Mouse (Mus musculus) heart, adult 2 months (tissue): Measurements from ENCODE around the gene Msl2. TPM values are rescaled to one million over a fixed set of nuclear protein-coding genes. Genes with fewer than 3 reads are reported as not detected.

Source experiments
- DNase-seq, 2 experiments: peaks; one replicate each; pipeline ENCODE4 v3.0.0; 2021
- H3K27ac ChIP-seq: fragments of 200-600 bp; 2 replicates; pipeline ENCODE4 v1.8.1; 2022
- H3K27me3 ChIP-seq: fragments of 200-500 bp; 2 replicates; pipeline ENCODE4 v1.6.1; 2012; ENCODE audit warnings: mild to moderate bottlenecking, low read length, inconsistent platforms, mixed read lengths; ENCODE audit not compliant: control insufficient read depth, insufficient read depth
- H3K36me3 ChIP-seq: fragments of 200-500 bp; 2 replicates; pipeline ENCODE4 v1.6.1; 2012; ENCODE audit warnings: low read length, inconsistent platforms; ENCODE audit not compliant: control insufficient read depth, insufficient read depth
- H3K4me1 ChIP-seq: fragments of 200-500 bp; 2 replicates; pipeline ENCODE4 v1.6.1; 2011; ENCODE audit warnings: low read length; ENCODE audit not compliant: control insufficient read depth, insufficient read depth
- H3K4me3 ChIP-seq: fragments of 200-600 bp; 2 replicates; pipeline ENCODE4 v1.8.1; 2022
- H3K79me2 ChIP-seq: fragments of 200-500 bp; replicated peaks from 2 replicates; pipeline ENCODE4 v1.6.1; 2012; ENCODE audit warnings: mild to moderate bottlenecking, inconsistent platforms, low read length, moderate library complexity, mixed read lengths; ENCODE audit not compliant: control insufficient read depth, insufficient read depth
- H3K9ac ChIP-seq: fragments of 200-500 bp; 2 replicates; pipeline ENCODE4 v1.6.1; 2012; ENCODE audit warnings: low read depth, mild to moderate bottlenecking, control low read depth, inconsistent platforms, low read length, mixed read lengths
- CTCF ChIP-seq: fragments of 200-600 bp; IDR thresholded peaks from 2 replicates; pipeline ENCODE4 v1.8.1; 2022; ENCODE audit warnings: antibody characterized with exemption, mild to moderate bottlenecking, moderate library complexity
- EP300 ChIP-seq: fragments of 200-500 bp; IDR thresholded peaks from 2 replicates; pipeline ENCODE4 v1.6.1; 2011; ENCODE audit warnings: low read depth, low read length, control low read depth; ENCODE audit not compliant: insufficient read depth
- POLR2A ChIP-seq: fragments of 200-500 bp; IDR thresholded peaks from 2 replicates; pipeline ENCODE4 v1.6.1; 2011; ENCODE audit warnings: mild to moderate bottlenecking, low read depth, low read length, control low read depth; ENCODE audit not compliant: insufficient read depth
- WGBS: fragments of 180-500 bp; shearing (Covaris S2); methylation state at CpG from one replicate; pipeline ENCODE4 v1.1.7; 2018; 5-methylcytosine and 5-hydroxymethylcytosine counted together
- intact Hi-C: fragments of 180-260 bp; cut with DNase I; formaldehyde crosslinking; loops from one replicate; pipeline ENCODE4 v1.15.1; 2025
- polyA plus RNA-seq: library from polyadenylated mRNA; depleted of rRNA; stranded (reverse); fragments of >200 nt; gene quantifications from 2 replicates; pipeline ENCODE4 v1.2.3, GENCODE M21; 2012
- total RNA-seq, 2 experiments: library from RNA; stranded (reverse); gene quantifications; 2 replicates each; pipeline ENCODE4 v1.2.3; 2021

Msl2 gene
- total and polyA plus RNA-seq, 3 experiments, result 10.8 to 35.9 (median 33.5) TPM

- 82% methylated on average over 3 of the region's 3 CpGs for WGBS
- peaks cover 44% of the 10 kb centered on the region for H3K36me3 ChIP-seq
- DNase-seq, result no peak
- H3K27ac ChIP-seq, result no peak overlapping the region
- TF ChIP-seq EP300 (no peak), POLR2A (no peak)
- no peak overlapping the region for H3K9ac ChIP-seq
- no peaks in the 10 kb centered on the region for H3K27me3 ChIP-seq
- H3K4me3 ChIP-seq, result no peak overlapping the region
- intact Hi-C loops, result no loop called here
- peaks cover 14% of the 10 kb centered on the region for H3K4me1 ChIP-seq
- peaks cover 13% of the 10 kb centered on the region for H3K79me2 ChIP-seq
These were observed 28.4 kb downstream of the Msl2 start for GRCm38 (mm10) chr9:101102288-101102687.

- Histone ChIP-seq H3K27ac (no peak overlapping the region), H3K4me3 (no peak overlapping the region), H3K36me3 (peaks cover 45% of the 10 kb centered on the region), H3K9ac (no peak overlapping the region), H3K79me2 (peaks cover 4% of the 10 kb centered on the region), H3K27me3 (no peaks in the 10 kb centered on the region), H3K4me1 (peaks cover 5% of the 10 kb centered on the region)
- intact Hi-C loops, result no loop called here
- DNase-seq, result no peak
- 44% methylated on average over 11 of the region's 11 CpGs for WGBS
- TF ChIP-seq CTCF (no peak), POLR2A (no peak), EP300 (no peak)
These were observed 31.0 kb downstream of the Msl2 start for GRCm38 (mm10) chr9:101104931-101105330.

- no peak for TF ChIP-seq POLR2A
- TF ChIP-seq EP300, result no peak
- no peak for TF ChIP-seq CTCF
- no peak overlapping the region for H3K27ac ChIP-seq
- intact Hi-C loops, result no loop called here
- no peak overlapping the region for H3K9ac ChIP-seq
- H3K27me3 ChIP-seq, result no peaks in the 10 kb centered on the region
- H3K4me1 ChIP-seq, result peaks cover 6% of the 10 kb centered on the region
- 94% methylated on average over 6 of the region's 6 CpGs for WGBS
- peaks cover 4% of the 10 kb centered on the region for H3K79me2 ChIP-seq
- DNase-seq, result no peak
- H3K4me3 ChIP-seq, result no peak overlapping the region
- H3K36me3 ChIP-seq, result peaks cover 39% of the 10 kb centered on the region
These were observed 31.8 kb downstream of the Msl2 start for GRCm38 (mm10) chr9:101105735-101106134.

- TF ChIP-seq EP300 (no peak), POLR2A (no peak), CTCF (no peak)
- H3K27me3 ChIP-seq, result no peaks in the 10 kb centered on the region
- H3K27ac ChIP-seq, result no peak overlapping the region
- H3K4me3 ChIP-seq, result no peak overlapping the region
- 57% methylated on average over 3 of the region's 3 CpGs for WGBS
- H3K36me3 ChIP-seq, result peaks cover 27% of the 10 kb centered on the region
- H3K79me2 ChIP-seq, result no peaks in the 10 kb centered on the region
- DNase-seq, result peak in 1 of 2 experiments; percentile 17
- no peak overlapping the region for H3K9ac ChIP-seq
- intact Hi-C loops, result no loop called here
- peaks cover 6% of the 10 kb centered on the region for H3K4me1 ChIP-seq
These were observed 33.5 kb downstream of the Msl2 start for GRCm38 (mm10) chr9:101107386-101107785.

GRCm38 (mm10) chr9:101110013-101110412 is 36.1 kb downstream of the Msl2 start:
- no peak overlapping the region for H3K9ac ChIP-seq
- H3K4me3 ChIP-seq, result no peak overlapping the region
- peaks cover 6% of the 10 kb centered on the region for H3K4me1 ChIP-seq
- peaks cover 24% of the 10 kb centered on the region for H3K36me3 ChIP-seq
- TF ChIP-seq EP300 (no peak), CTCF (no peak), POLR2A (0 out of 2 replicates have a peak, but pooled peaks have one; percentile 4)
- 3% methylated on average over 3 of the region's 3 CpGs for WGBS
- DNase-seq, result peak; percentile 23 to 28
- H3K27ac ChIP-seq, result no peak overlapping the region
- intact Hi-C loops, result loop anchor here (5.0 kb wide), 1 partner anchor 33 kb away; no protein-coding TSS in a partner anchor
- H3K79me2 ChIP-seq, result no peaks in the 10 kb centered on the region
- no peaks in the 10 kb centered on the region for H3K27me3 ChIP-seq

- WGBS, result 73% methylated on average over 4 of the region's 4 CpGs
- H3K36me3 ChIP-seq, result peaks cover 13% of the 10 kb centered on the region
These were observed 39.4 kb downstream of the Msl2 start for GRCm38 (mm10) chr9:101113317-101113716.

More at GRCm38 (mm10) chr9:101113317-101113716, 39.4 kb downstream of the Msl2 start:
- H3K4me3 ChIP-seq, result no peak overlapping the region
- peaks cover 4% of the 10 kb centered on the region for H3K4me1 ChIP-seq
- H3K79me2 ChIP-seq, result no peaks in the 10 kb centered on the region
- no peak overlapping the region for H3K27ac ChIP-seq
- intact Hi-C loops, result loop anchor here (5.0 kb wide), 1 partner anchor 36 kb away; no protein-coding TSS in a partner anchor
- H3K9ac ChIP-seq, result no peak overlapping the region
- no peaks in the 10 kb centered on the region for H3K27me3 ChIP-seq
- TF ChIP-seq POLR2A, result no peak
- TF ChIP-seq CTCF, result no peak
- TF ChIP-seq EP300, result no peak
- DNase-seq, result no peak
